Mouse (Mus musculus): ENCODE data around the gene Gfi1b.
A peak's percentile ranks its signal among the peaks of the same experiment; 100 is the strongest.

GRCm38 (mm10) chr2:28582647-28583353 lies 39.0 kb downstream of the Gfi1b start:
- peak; percentile 7; the same call in 1 of the 2 replicates for TF ChIP-seq CTCF (IDR thresholded peaks at IDR 0.05; ENCODE audit: low read depth)
- peak; percentile 58 for TF ChIP-seq EP300 (IDR thresholded peaks at IDR 0.05; ENCODE audit: low read depth)
